Comparison of ENCODE assay signal across 25 mouse cellular contexts in the genomic region with DNA sequence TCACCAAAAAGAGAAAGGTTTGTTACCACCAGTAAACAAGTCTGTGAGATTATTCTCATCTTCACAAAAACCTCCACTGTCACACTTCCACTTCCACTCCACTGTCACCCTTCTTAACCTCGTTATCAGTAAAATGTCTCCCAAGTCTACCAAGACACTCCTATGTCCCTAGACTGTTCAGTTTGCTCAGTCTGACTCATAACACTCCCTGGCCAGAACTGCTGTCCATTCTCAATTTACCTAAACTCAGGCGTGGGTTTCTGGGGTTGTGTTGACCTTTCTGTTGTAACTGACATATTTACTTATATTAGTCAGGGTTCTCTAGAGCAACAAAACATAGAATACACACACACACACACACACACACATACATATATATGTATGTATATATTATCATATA.
"Had no signal": no experiment of that assay in that cellular context is flagged by ENCODE, and none has a peak within 500 bp of the region (broad histone marks: within the 10 kb centered on the region; RNA-seq: fewer than 3 reads in every experiment).

No protein-coding gene starts in this region.

- H3K27me3 ChIP-seq: heart, embryonic 15.5 days; hindbrain, embryonic 12.5 days; intestine, embryonic 15.5 days had no signal

- H3K36me3 ChIP-seq: heart, embryonic 13.5 days; heart, embryonic 15.5 days; hindbrain, embryonic 10.5 days; hindbrain, embryonic 12.5 days; intestine, embryonic 15.5 days; limb, embryonic 10.5 days; limb, embryonic 12.5 days had no signal

- H3K9me3 ChIP-seq: heart, embryonic 13.5 days; heart, embryonic 15.5 days; hindbrain, embryonic 10.5 days; hindbrain, embryonic 12.5 days; intestine, embryonic 15.5 days; limb, embryonic 10.5 days; limb, embryonic 12.5 days had no signal

- H3K4me3 ChIP-seq: heart, adult 2 months; heart, embryonic 13.5 days; heart, embryonic 15.5 days; hindbrain, embryonic 10.5 days; hindbrain, embryonic 12.5 days; intestine, embryonic 15.5 days; layer of hippocampus, adult 2 months; left cerebral cortex, adult 2 months; limb, embryonic 10.5 days; limb, embryonic 12.5 days had no signal

- H3K4me2 ChIP-seq: heart, embryonic 11.5 days; heart, embryonic 13.5 days; heart, embryonic 15.5 days; hindbrain, embryonic 12.5 days; hindbrain, embryonic 14.5 days; intestine, embryonic 15.5 days; limb, embryonic 12.5 days; liver, embryonic 11.5 days had no signal

- ATAC-seq: hindbrain, embryonic 16.5 days; inflammation-experienced regulatory T-cells, adult 6 months; intestine, embryonic 15.5 days; intestine, postnatal 0 days had no signal

- DNase-seq: gastrocnemius, postnatal 25 days; heart, adult 2 months; heart, postnatal 14 days; heart, postnatal 4 days; kidney, adult 18-20 months; kidney, adult 8-10 months; kidney, postnatal 10 days; kidney, postnatal 25 days; kidney, postnatal 4 days; liver had no signal

- H3K9ac ChIP-seq: heart, embryonic 13.5 days; heart, embryonic 15.5 days; hindbrain, embryonic 12.5 days; hindbrain, embryonic 14.5 days; intestine, embryonic 15.5 days; limb, embryonic 12.5 days had no signal

- H3K27ac ChIP-seq: heart, adult 2 months; heart, embryonic 13.5 days; heart, embryonic 15.5 days; hindbrain, embryonic 10.5 days; hindbrain, embryonic 12.5 days; hindbrain, embryonic 14.5 days; intestine, embryonic 15.5 days; layer of hippocampus, adult 2 months; left cerebral cortex, adult 2 months; limb, embryonic 10.5 days; limb, embryonic 12.5 days had no signal
